Mouse (Mus musculus) small intestine, adult 2 months (tissue): ENCODE data around the gene Arsa. TPM values are rescaled to one million over a fixed set of nuclear protein-coding genes. Genes with fewer than 3 reads are reported as not detected.

Experiments
- H3K27ac ChIP-seq: fragments of 200-500 bp; 2 replicates; pipeline ENCODE4 v1.5.1; 2012; ENCODE audit warnings: low read depth, low read length, control low read depth, inconsistent platforms; ENCODE audit not compliant: insufficient read depth
- H3K27me3 ChIP-seq: fragments of 200-500 bp; 2 replicates; pipeline ENCODE4 v1.6.1; 2012; ENCODE audit warnings: mild to moderate bottlenecking, moderate library complexity, low read length, inconsistent platforms; ENCODE audit not compliant: control insufficient read depth, insufficient read depth
- H3K36me3 ChIP-seq: fragments of 200-500 bp; 2 replicates; pipeline ENCODE4 v1.6.1; 2012; ENCODE audit warnings: mild to moderate bottlenecking, low read length, control low read depth, inconsistent platforms; ENCODE audit not compliant: control insufficient read depth, insufficient read depth
- H3K4me1 ChIP-seq: fragments of 200-500 bp; 2 replicates; pipeline ENCODE4 v1.6.1; 2012; ENCODE audit warnings: low read length, inconsistent platforms, mixed read lengths; ENCODE audit not compliant: control insufficient read depth, insufficient read depth, insufficient read length
- H3K4me3 ChIP-seq: fragments of 200-500 bp; 2 replicates; pipeline ENCODE4 v1.5.1; 2012; ENCODE audit warnings: low read depth, mild to moderate bottlenecking, control low read depth, inconsistent platforms, low read length, moderate library complexity
- CTCF ChIP-seq: fragments of 200-500 bp; IDR thresholded peaks from 2 replicates; pipeline ENCODE4 v1.5.1; 2012; ENCODE audit warnings: low read depth, mild to moderate bottlenecking, control low read depth, inconsistent platforms, low read length, moderate library complexity, mixed read lengths; ENCODE audit not compliant: insufficient replicate concordance, insufficient read length; ENCODE audit errors: extremely low read depth
- POLR2A ChIP-seq: fragments of 200-500 bp; IDR thresholded peaks from 2 replicates; pipeline ENCODE4 v1.6.1; 2012; ENCODE audit warnings: low read depth, mild to moderate bottlenecking, control low read depth, inconsistent platforms, low read length, moderate library complexity
- WGBS: fragments of 180-500 bp; shearing (Covaris S2); methylation state at CpG from one replicate; pipeline ENCODE4 v1.1.7; 2018; 5-methylcytosine and 5-hydroxymethylcytosine counted together
- polyA plus RNA-seq: library from polyadenylated mRNA; depleted of rRNA; stranded (reverse); fragments of >200 nt; gene quantifications from 2 replicates; pipeline ENCODE4 v1.2.3, GENCODE M21; 2012; rRNA removed

Arsa gene
- polyA plus RNA-seq, 1 experiment = 30.4 TPM

- Histone ChIP-seq H3K27ac (peak overlapping the region; percentile 69), H3K4me3 (peak overlapping the region; percentile 72), H3K36me3 (peaks cover 37% of the 10 kb centered on the region), H3K27me3 (no peaks in the 10 kb centered on the region), H3K4me1 (peaks cover 7% of the 10 kb centered on the region; the same call in 1 of the 2 replicates)
- 4% methylated on average over 22 of the region's 22 CpGs for WGBS
- no peak for TF ChIP-seq POLR2A
- no peak for TF ChIP-seq CTCF
Measured at GRCm38 (mm10) chr15:89428821-89429351, 48.3 kb downstream of the Arsa start.

GRCm38 (mm10) chr15:89428136-89428790 is 49.0 kb downstream of the Arsa start:
- H3K27me3 ChIP-seq = no peaks in the 10 kb centered on the region
- peak overlapping the region; percentile 72 for H3K4me3 ChIP-seq
- WGBS = 86% methylated on average over 19 of the region's 19 CpGs
- peaks cover 7% of the 10 kb centered on the region; the same call in 1 of the 2 replicates for H3K4me1 ChIP-seq
- peaks cover 39% of the 10 kb centered on the region for H3K36me3 ChIP-seq
- TF ChIP-seq POLR2A (no peak), CTCF (no peak)
- 0 out of 2 replicates have a peak overlapping the region, but pooled peaks have one; percentile 69 for H3K27ac ChIP-seq

GRCm38 (mm10) chr15:89426716-89427115 is 50.5 kb downstream of the Arsa start:
- no peaks in the 10 kb centered on the region for H3K27me3 ChIP-seq
- 92% methylated on average over 10 of the region's 10 CpGs for WGBS
- TF ChIP-seq POLR2A (no peak), CTCF (no peak)
- H3K4me3 ChIP-seq = no peak overlapping the region
- H3K4me1 ChIP-seq = peaks cover 5% of the 10 kb centered on the region; the same call in 1 of the 2 replicates
- H3K36me3 ChIP-seq = peaks cover 48% of the 10 kb centered on the region
- H3K27ac ChIP-seq = no peak overlapping the region

GRCm38 (mm10) chr15:89425711-89426121 is 51.5 kb downstream of the Arsa start, which contains the start of gene Cpt1b:
Gene Cpt1b, minus strand, starts transcription at chr15:89425863.
- no peak for TF ChIP-seq CTCF
- no peak for TF ChIP-seq POLR2A
- WGBS = 80% methylated on average over 6 of the region's 6 CpGs
- Histone ChIP-seq H3K4me1 (peaks cover 2% of the 10 kb centered on the region; the same call in 1 of the 2 replicates), H3K36me3 (peaks cover 56% of the 10 kb centered on the region), H3K4me3 (no peak within 1 kb of the TSS), H3K27me3 (no peaks in the 10 kb centered on the region), H3K27ac (no peak within 1 kb of the TSS)

- H3K36me3 ChIP-seq = peaks cover 66% of the 10 kb centered on the region
- 88% methylated on average over 8 of the region's 8 CpGs for WGBS
- H3K4me3 ChIP-seq = no peak overlapping the region
Measured at GRCm38 (mm10) chr15:89424621-89425020, 52.6 kb downstream of the Arsa start.

More at GRCm38 (mm10) chr15:89424621-89425020, 52.6 kb downstream of the Arsa start:
- TF ChIP-seq CTCF (no peak), POLR2A (no peak)
- peaks cover 2% of the 10 kb centered on the region; the same call in 1 of the 2 replicates for H3K4me1 ChIP-seq
- H3K27ac ChIP-seq = no peak overlapping the region
- no peaks in the 10 kb centered on the region for H3K27me3 ChIP-seq

Other genes starting within 250 kb of the Arsa start
- 123 and 189 TPM in 2 replicates for gene Sbf1, start 162.1 kb downstream of the Arsa start, polyA plus RNA-seq
- gene Adm2, start 154.7 kb downstream of the Arsa start, polyA plus RNA-seq = 0.98 and 5.4 TPM in 2 replicates
- 0.10 and 0.43 TPM in 2 replicates for gene Miox, start 143.0 kb downstream of the Arsa start, polyA plus RNA-seq
- gene Lmf2, start 121.8 kb downstream of the Arsa start, polyA plus RNA-seq = 22.8 and 33.3 TPM in 2 replicates
- 56.8 and 149 TPM in 2 replicates for gene Ncaph2, start 121.7 kb downstream of the Arsa start, polyA plus RNA-seq
- 239 and 317 TPM in 2 replicates for gene Sco2, start 103.6 kb downstream of the Arsa start, polyA plus RNA-seq
- 114 and 152 TPM in 2 replicates for gene Tymp, start 100.4 kb downstream of the Arsa start, polyA plus RNA-seq
- gene Odf3b, start 98.1 kb downstream of the Arsa start, polyA plus RNA-seq = 46.1 and 142 TPM in 2 replicates
- 1.1 and 1.4 TPM in 2 replicates for gene Klhdc7b, start 92.5 kb downstream of the Arsa start, polyA plus RNA-seq
- 0.60 and 0.93 TPM in 2 replicates for gene Syce3, start 66.9 kb downstream of the Arsa start, polyA plus RNA-seq
- 1.4 and 3.4 TPM in 2 replicates for gene Cpt1b, start 51.6 kb downstream of the Arsa start, polyA plus RNA-seq
- 0.17 and 0.76 TPM in 2 replicates for gene C730034F03Rik, start 47.8 kb downstream of the Arsa start, polyA plus RNA-seq
- gene Gm44502, start 47.7 kb downstream of the Arsa start, polyA plus RNA-seq = 3.0 and 5.0 TPM in 2 replicates
- 45.6 and 104 TPM in 2 replicates for gene Chkb, start 47.5 kb downstream of the Arsa start, polyA plus RNA-seq
- gene Mapk8ip2, start 23.5 kb downstream of the Arsa start, polyA plus RNA-seq = 0.53 and 0.65 TPM in 2 replicates
- 6.4 and 10.2 TPM in 2 replicates for gene Shank3, start 22.2 kb upstream of the Arsa start, polyA plus RNA-seq
- 0.19 and 0.56 TPM in 2 replicates for gene Acr, start 90.9 kb upstream of the Arsa start, polyA plus RNA-seq
- 2.4 and 3.1 TPM in 2 replicates for gene Rabl2, start 114.5 kb upstream of the Arsa start, polyA plus RNA-seq